In the genomic region with DNA sequence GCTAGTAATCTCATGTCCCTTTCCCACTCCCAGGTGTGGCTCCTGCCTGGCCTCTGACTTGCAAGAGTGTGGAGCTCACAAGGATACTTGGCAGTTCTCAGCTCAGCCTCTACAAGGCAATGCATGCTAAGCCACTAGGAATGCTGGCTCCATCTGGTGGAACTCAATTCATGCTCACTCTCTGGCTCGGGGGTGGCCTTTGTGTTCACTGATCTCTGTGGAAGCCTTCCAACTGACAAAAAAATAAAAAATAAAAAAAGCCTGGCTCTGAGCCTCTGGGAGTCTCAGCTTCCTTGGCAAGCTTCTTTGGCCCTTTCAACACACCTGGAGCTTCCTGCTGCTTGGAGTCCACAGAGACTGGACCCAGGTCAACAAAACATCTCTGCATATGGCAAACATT, we compare ENCODE assay signal across 8 mouse cellular contexts.
DNase-seq lines count a peak whose midpoint lies in the region; ATAC-seq lines count a peak whose summit lies in the region.

No protein-coding gene starts in this region.

- H3K9me3 ChIP-seq in liver, embryonic 11.5 days (ENCODE audit: control insufficient read depth, low read length), result no peaks in the 10 kb centered on the region
- no peaks in the 10 kb centered on the region for H3K9me3 ChIP-seq in forebrain, embryonic 16.5 days (ENCODE audit: control insufficient read depth, low read length)
- H3K9me3 ChIP-seq in lung, embryonic 16.5 days (ENCODE audit: control insufficient read depth, low read length), result no peaks in the 10 kb centered on the region

- ATAC-seq in liver, embryonic 11.5 days (replicated peaks; ENCODE audit: low FRiP score), result no peak
- peak; percentile 83 for ATAC-seq in forebrain, embryonic 16.5 days
- ATAC-seq in lung, embryonic 16.5 days (ENCODE audit: low read depth), result peak; percentile 86
- ATAC-seq in megakaryocyte-erythroid progenitor cell, adult 5-6 weeks (replicated peaks; ENCODE audit: low FRiP score, low TSS enrichment, poor library complexity, severe bottlenecking), result no peak

- H3K4me2 ChIP-seq in liver, embryonic 11.5 days, result no peak overlapping the region
- H3K4me2 ChIP-seq in forebrain, embryonic 16.5 days (ENCODE audit: low read length), result no peak overlapping the region
- no peak overlapping the region for H3K4me2 ChIP-seq in lung, embryonic 16.5 days (ENCODE audit: low read depth, low read length)

- 83% methylated on average over 1 of the region's 1 CpGs for WGBS in liver, embryonic 11.5 days
- WGBS in forebrain, embryonic 16.5 days, result 19% methylated on average over 1 of the region's 1 CpGs
- 13% methylated on average over 1 of the region's 1 CpGs for whole genome bisulfite sequencing in lung, embryonic 16.5 days

- H3K9ac ChIP-seq in liver, embryonic 11.5 days (ENCODE audit: low read depth, low read length), result no peak overlapping the region
- H3K9ac ChIP-seq in forebrain, embryonic 16.5 days (replicated peaks; ENCODE audit: low read depth, low read length), result no peak overlapping the region
- H3K9ac ChIP-seq in lung, embryonic 16.5 days (ENCODE audit: low read length), result no peak overlapping the region

- no peaks in the 10 kb centered on the region for H3K36me3 ChIP-seq in liver, embryonic 11.5 days (ENCODE audit: control insufficient read depth, insufficient read depth, low read length)
- H3K36me3 ChIP-seq in forebrain, embryonic 16.5 days (ENCODE audit: control insufficient read depth, insufficient read depth), result no peaks in the 10 kb centered on the region
- H3K36me3 ChIP-seq in lung, embryonic 16.5 days (ENCODE audit: control insufficient read depth, insufficient read depth, low read length), result no peaks in the 10 kb centered on the region

- H3K4me1 ChIP-seq in liver, embryonic 11.5 days (replicated peaks; ENCODE audit: control insufficient read depth, insufficient read depth, low read length), result no peaks in the 10 kb centered on the region
- H3K4me1 ChIP-seq in forebrain, embryonic 16.5 days (replicated peaks; ENCODE audit: control insufficient read depth, insufficient read depth, low read length), result peaks cover 9% of the 10 kb centered on the region; the same call in 1 of the 2 replicates
- H3K4me1 ChIP-seq in lung, embryonic 16.5 days (replicated peaks; ENCODE audit: control insufficient read depth, insufficient read depth, low read length), result peaks cover 5% of the 10 kb centered on the region

- no peak overlapping the region for H3K4me3 ChIP-seq in liver, embryonic 11.5 days (ENCODE audit: low read depth, low read length)
- H3K4me3 ChIP-seq in forebrain, embryonic 16.5 days (replicated peaks; ENCODE audit: low read length), result no peak overlapping the region
- H3K4me3 ChIP-seq in lung, embryonic 16.5 days (ENCODE audit: low read length), result no peak overlapping the region

- H3K27ac ChIP-seq in liver, embryonic 11.5 days (ENCODE audit: low read depth, low read length), result no peak overlapping the region
- no peak overlapping the region for H3K27ac ChIP-seq in forebrain, embryonic 16.5 days (ENCODE audit: low read length)
- peak overlapping the region; percentile 24; the same call in 1 of the 2 replicates for H3K27ac ChIP-seq in lung, embryonic 16.5 days (ENCODE audit: low read length)

- no peaks in the 10 kb centered on the region for H3K27me3 ChIP-seq in liver, embryonic 11.5 days (replicated peaks; ENCODE audit: control insufficient read depth, insufficient read depth, low read length)
- H3K27me3 ChIP-seq in forebrain, embryonic 16.5 days (replicated peaks; ENCODE audit: control insufficient read depth, insufficient read depth, low read length), result no peaks in the 10 kb centered on the region
- H3K27me3 ChIP-seq in lung, embryonic 16.5 days (ENCODE audit: control insufficient read depth, insufficient read depth, low read depth, low read length), result no peaks in the 10 kb centered on the region

- DNase-seq in adrenal gland, postnatal 14 days, result peak; percentile 48
- no peak for DNase-seq in adrenal gland, postnatal 4 days (ENCODE audit: low spot score in 2 of 2)
- peak; percentile 21 for DNase-seq in liver
- no peak for DNase-seq in liver, embryonic 11.5 days (ENCODE audit: low spot score)
- no peak for DNase-seq in frontal cortex, postnatal 25 days (ENCODE audit: low spot score in 2 of 2)

Comparison
In these comparisons a context has a peak if more than half of its experiments do, and no peak if none do; other contexts are left out.
1. DNase-seq: peak in adrenal gland, postnatal 14 days (single experiment) and liver (single experiment); none in adrenal gland, postnatal 4 days (0 of 2), liver, embryonic 11.5 days (single experiment) and frontal cortex, postnatal 25 days (0 of 2).
2. ATAC-seq: peak in forebrain, embryonic 16.5 days (single experiment) and lung, embryonic 16.5 days (single experiment); none in liver, embryonic 11.5 days (single experiment) and megakaryocyte-erythroid progenitor cell, adult 5-6 weeks (single experiment).